Mouse (Mus musculus) lung, embryonic 15.5 days (tissue): ENCODE measurements around the gene Smg7. TPM values are rescaled to one million over a fixed set of nuclear protein-coding genes. Genes with fewer than 3 reads are reported as not detected.

Experiments
- ATAC-seq: fragments of 200-750 bp; cut with Nextera tagmentation; 2 replicates; pipeline ENCODE4 v1.8.0; 2017; ENCODE audit warnings: moderate number of reproducible peaks, borderline replicate concordance; ENCODE audit not compliant: low FRiP score, low TSS enrichment; ENCODE audit errors: extremely low read depth
- H3K27ac ChIP-seq: fragments of 300-500 bp; sonication (generic); 2 replicates; pipeline ENCODE4 v1.5.1; 2015; ENCODE audit warnings: moderate library complexity, mild to moderate bottlenecking, inconsistent platforms
- H3K27me3 ChIP-seq: fragments of 300-500 bp; sonication (generic); 2 replicates; pipeline ENCODE4 v1.6.1; 2015; ENCODE audit warnings: inconsistent platforms
- H3K36me3 ChIP-seq: fragments of 300-500 bp; sonication (generic); 2 replicates; pipeline ENCODE4 v1.6.1; 2015; ENCODE audit warnings: inconsistent platforms
- H3K4me1 ChIP-seq: fragments of 300-500 bp; sonication (generic); 2 replicates; pipeline ENCODE4 v1.6.1; 2015; ENCODE audit warnings: inconsistent platforms
- H3K4me2 ChIP-seq: fragments of 300-500 bp; sonication (generic); 2 replicates; pipeline ENCODE4 v1.6.1; 2015; ENCODE audit warnings: inconsistent platforms, mild to moderate bottlenecking, moderate library complexity
- H3K4me3 ChIP-seq: fragments of 300-500 bp; sonication (generic); 2 replicates; pipeline ENCODE4 v1.5.1; 2015; ENCODE audit warnings: mild to moderate bottlenecking, inconsistent platforms
- H3K9ac ChIP-seq: fragments of 300-500 bp; sonication (generic); 2 replicates; pipeline ENCODE4 v1.6.1; 2015; ENCODE audit warnings: inconsistent platforms
- H3K9me3 ChIP-seq: fragments of 300-500 bp; sonication (generic); 2 replicates; pipeline ENCODE4 v1.6.1; 2016; ENCODE audit warnings: inconsistent platforms
- WGBS: fragments of 180-500 bp; shearing (Covaris S2); methylation state at CpG from one replicate; pipeline ENCODE4 v1.1.7; 2015; 5-methylcytosine and 5-hydroxymethylcytosine counted together
- polyA plus RNA-seq: library from polyadenylated mRNA; unstranded; fragments of >200 nt; fragmentation: Nextera tagmentation; extraction: Ambion mirVana; gene quantifications from 2 replicates; pipeline ENCODE4 v1.2.1, GENCODE M21; 2015

Smg7 gene
- polyA plus RNA-seq, 1 experiment from 2014 or later = 31.2 TPM

DNA sequence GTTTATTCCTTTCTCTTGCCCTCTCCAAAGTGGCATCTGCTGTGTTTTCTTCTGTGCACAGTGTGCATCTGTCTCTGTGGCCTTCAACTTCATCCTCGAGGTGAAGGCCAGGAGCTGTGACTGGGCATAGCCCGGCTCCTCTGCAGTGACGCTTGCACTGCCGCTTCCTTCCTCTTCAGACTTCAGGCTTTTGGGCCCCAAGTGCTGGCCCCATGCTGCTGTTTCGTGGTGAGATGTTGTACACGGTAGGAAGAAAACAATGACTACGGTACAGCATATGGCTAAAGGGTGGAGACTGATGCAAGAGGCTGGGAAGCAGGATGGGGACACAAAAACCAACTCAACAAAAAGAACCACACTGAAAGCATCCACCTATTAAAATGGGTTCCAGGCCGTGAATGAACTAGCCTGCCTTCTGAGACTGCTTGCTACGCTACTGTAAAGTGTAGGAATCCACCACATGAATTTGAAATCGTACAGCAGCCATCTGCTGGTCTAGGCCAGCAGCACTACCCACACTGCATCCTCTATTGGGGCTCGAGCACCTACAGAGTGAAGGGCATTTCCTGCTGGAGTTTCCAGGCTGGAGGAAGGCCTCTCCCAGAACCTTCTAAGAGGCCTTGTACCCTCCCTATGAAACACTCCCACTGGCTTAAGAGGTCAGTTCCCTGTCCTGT lies 64.3 kb downstream of the Smg7 start:
- H3K27me3 ChIP-seq = no peaks in the 10 kb centered on the region
- peaks cover 73% of the 10 kb centered on the region for H3K36me3 ChIP-seq
- H3K9me3 ChIP-seq = no peaks in the 10 kb centered on the region
- ATAC-seq = no peak
- H3K4me2 ChIP-seq = no peak overlapping the region
- H3K4me3 ChIP-seq = no peak overlapping the region
- H3K9ac ChIP-seq = no peak overlapping the region
- no peaks in the 10 kb centered on the region for H3K4me1 ChIP-seq
- H3K27ac ChIP-seq = no peak overlapping the region
- WGBS = 77% methylated on average over 11 of the region's 11 CpGs

DNA sequence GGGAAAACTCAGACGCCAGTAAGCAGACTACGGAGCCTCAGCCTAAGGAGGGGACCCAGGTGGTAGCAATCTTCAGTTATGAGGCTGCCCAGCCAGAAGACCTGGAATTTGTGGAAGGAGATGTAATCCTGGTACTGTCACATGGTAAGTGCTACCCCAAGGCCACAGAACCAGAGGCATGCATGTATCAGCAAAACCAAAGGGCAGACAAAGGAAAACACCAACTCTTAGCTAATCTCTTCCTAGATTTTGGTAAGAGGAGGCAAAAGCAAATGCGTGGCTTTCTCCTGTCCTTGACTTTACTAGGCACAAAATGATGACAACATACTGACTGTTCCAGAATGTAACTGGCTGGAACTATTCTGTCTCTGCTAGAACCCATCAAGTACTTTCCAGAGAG lies 67.4 kb downstream of the Smg7 start:
- H3K4me3 ChIP-seq = no peak overlapping the region
- H3K9ac ChIP-seq = no peak overlapping the region
- ATAC-seq = no peak
- H3K27ac ChIP-seq = no peak overlapping the region
- H3K9me3 ChIP-seq = no peaks in the 10 kb centered on the region
- H3K36me3 ChIP-seq = peaks cover 45% of the 10 kb centered on the region
- H3K4me2 ChIP-seq = no peak overlapping the region
- H3K4me1 ChIP-seq = no peaks in the 10 kb centered on the region
- H3K27me3 ChIP-seq = no peaks in the 10 kb centered on the region
- WGBS = 92% methylated on average over 3 of the region's 3 CpGs

DNA sequence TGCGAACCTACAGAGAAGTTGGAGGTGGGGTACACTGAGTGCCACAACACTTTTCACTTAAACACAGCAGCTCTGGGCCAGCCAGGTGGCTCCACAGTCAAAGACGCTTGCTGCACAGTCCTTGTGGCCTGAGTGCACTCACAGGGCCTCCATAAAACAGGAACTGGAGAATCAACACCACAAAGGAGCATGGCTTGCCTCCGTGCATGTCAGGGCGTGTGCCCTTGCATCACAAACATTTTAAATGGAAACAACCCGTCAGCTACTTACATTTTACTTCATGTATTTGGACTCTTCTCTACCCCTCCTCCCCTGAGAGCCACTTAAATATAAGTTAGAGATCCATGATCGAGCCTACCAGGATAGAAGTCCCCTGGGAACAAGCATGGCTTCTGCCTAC lies 70.1 kb downstream of the Smg7 start:
- ATAC-seq = no peak
- Histone ChIP-seq H3K27me3 (no peaks in the 10 kb centered on the region), H3K27ac (no peak overlapping the region), H3K36me3 (peaks cover 22% of the 10 kb centered on the region), H3K9ac (no peak overlapping the region), H3K9me3 (no peaks in the 10 kb centered on the region), H3K4me1 (no peaks in the 10 kb centered on the region), H3K4me3 (no peak overlapping the region), H3K4me2 (no peak overlapping the region)
- WGBS = 77% methylated on average over 6 of the region's 6 CpGs

DNA sequence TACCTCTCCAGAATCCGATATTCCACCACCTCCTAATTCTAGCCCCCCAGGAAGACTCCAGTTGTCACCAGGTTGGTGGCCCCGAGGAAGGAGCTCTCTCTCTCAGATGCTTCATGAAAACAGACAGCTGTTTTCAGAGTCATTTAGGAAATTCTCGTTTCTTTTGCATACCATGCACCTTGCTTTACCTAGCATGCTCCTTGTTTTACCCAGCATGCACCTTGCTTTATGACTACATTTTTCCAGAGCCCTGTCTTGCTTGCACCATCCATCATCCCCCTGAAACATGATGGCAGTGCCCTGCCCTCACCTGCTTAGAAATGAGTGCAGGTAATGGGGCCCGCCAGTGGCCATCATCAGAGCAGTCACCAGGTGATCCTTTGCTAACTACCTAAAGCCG lies 70.8 kb downstream of the Smg7 start:
- 75% methylated on average over 5 of the region's 5 CpGs for WGBS

DNA sequence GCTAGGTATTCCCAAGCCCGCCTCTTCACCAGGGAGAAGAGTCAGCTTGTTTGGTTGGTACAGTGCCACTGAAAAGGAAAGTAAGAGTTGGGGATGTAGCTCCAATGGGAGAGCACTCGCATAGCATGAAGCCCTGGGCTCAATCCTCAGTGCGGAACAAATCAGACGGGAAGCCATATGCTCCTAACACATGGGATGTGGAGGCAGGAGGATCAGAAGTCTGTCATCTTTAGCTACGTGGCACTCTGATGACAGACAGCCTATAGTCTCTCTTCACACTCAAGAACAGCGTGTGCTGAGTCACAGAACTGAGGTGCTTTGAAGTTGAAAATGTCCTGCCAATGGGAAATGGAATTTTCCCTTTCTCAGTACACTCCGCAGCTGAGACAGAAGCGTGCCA lies 71.4 kb downstream of the Smg7 start:
- Histone ChIP-seq H3K4me3 (no peak overlapping the region), H3K4me1 (no peaks in the 10 kb centered on the region), H3K27me3 (no peaks in the 10 kb centered on the region), H3K27ac (no peak overlapping the region), H3K4me2 (no peak overlapping the region), H3K36me3 (peaks cover 9% of the 10 kb centered on the region; the same call in 1 of the 2 replicates), H3K9ac (no peak overlapping the region), H3K9me3 (no peaks in the 10 kb centered on the region)
- WGBS = 78% methylated on average over 8 of the region's 8 CpGs
- ATAC-seq = no peak

More for the DNA sequence above, 70.8 kb downstream of the Smg7 start:
- H3K9ac ChIP-seq = no peak overlapping the region
- no peaks in the 10 kb centered on the region for H3K4me1 ChIP-seq
- no peak overlapping the region for H3K27ac ChIP-seq
- H3K36me3 ChIP-seq = peaks cover 15% of the 10 kb centered on the region; the same call in 1 of the 2 replicates
- H3K9me3 ChIP-seq = no peaks in the 10 kb centered on the region
- H3K4me3 ChIP-seq = no peak overlapping the region
- no peak overlapping the region for H3K4me2 ChIP-seq
- no peak for ATAC-seq
- H3K27me3 ChIP-seq = no peaks in the 10 kb centered on the region

DNA sequence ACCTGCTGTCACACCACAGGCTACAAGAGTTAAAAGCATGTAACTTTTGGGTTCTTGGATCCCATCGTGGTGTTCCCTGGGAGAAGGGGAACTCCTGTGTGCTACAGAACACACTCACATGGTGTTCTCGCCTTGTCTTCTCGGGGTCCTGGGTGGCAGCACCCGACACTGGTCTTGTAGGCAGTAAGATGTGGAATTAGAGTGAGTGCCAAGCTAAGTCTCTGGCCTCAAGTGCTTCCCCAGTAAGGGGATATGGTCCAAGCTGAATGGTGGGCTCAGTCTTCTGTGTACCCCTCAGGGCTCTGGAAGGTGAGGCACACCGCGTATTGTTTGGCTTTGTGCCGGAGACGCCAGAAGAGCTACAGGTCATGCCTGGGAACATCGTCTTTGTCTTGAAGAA lies 72.4 kb downstream of the Smg7 start:
- Histone ChIP-seq H3K9ac (no peak overlapping the region), H3K27me3 (no peaks in the 10 kb centered on the region), H3K4me1 (no peaks in the 10 kb centered on the region), H3K36me3 (0 out of 2 replicates have a peak, but pooled peaks cover 2% of the 10 kb centered on the region), H3K4me3 (no peak overlapping the region), H3K27ac (no peak overlapping the region), H3K9me3 (no peaks in the 10 kb centered on the region), H3K4me2 (no peak overlapping the region)
- WGBS = 91% methylated on average over 9 of the region's 9 CpGs
- ATAC-seq = no peak

DNA sequence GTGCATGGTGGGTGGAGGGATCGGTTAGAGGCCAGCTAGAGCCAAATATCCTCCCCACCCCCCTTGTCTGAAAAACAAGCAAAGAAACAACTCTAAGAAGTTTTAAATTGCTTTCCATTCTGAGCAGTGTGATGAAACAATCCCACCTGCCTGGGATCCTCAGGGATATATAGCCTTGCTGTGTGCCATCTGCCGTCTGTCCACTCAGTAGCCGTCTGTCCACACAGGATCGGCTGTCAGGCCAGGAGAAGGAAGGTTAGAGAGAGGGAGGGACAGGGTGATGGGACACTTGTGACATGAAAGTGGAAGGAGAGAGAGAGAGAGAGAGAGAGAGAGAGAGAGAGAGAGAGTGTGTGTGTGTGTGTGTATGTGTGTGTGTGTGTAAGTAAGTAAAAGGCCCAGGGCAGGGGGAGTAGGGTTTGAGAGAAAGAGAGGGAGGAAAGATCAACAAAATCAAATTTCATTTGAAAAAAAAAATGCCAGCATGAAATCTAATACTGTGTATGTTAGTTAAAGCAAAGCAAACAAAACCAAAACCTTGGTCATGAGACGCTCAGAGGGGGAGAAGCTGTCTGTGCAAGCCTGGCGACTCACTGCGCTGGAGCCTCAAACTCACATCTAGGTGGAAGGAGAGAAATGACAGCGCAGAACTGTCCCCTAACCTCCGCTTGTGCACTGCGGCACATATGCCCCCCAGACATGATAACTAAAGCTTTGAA lies 73.7 kb downstream of the Smg7 start:
- H3K27ac ChIP-seq = no peak overlapping the region
- no peak for ATAC-seq
- no peak overlapping the region for H3K4me2 ChIP-seq
- no peak overlapping the region for H3K9ac ChIP-seq
- H3K4me3 ChIP-seq = no peak overlapping the region
- WGBS = 53% methylated on average over 10 of the region's 10 CpGs
- no peaks in the 10 kb centered on the region for H3K9me3 ChIP-seq
- no peaks in the 10 kb centered on the region for H3K36me3 ChIP-seq
- H3K27me3 ChIP-seq = no peaks in the 10 kb centered on the region
- no peaks in the 10 kb centered on the region for H3K4me1 ChIP-seq

DNA sequence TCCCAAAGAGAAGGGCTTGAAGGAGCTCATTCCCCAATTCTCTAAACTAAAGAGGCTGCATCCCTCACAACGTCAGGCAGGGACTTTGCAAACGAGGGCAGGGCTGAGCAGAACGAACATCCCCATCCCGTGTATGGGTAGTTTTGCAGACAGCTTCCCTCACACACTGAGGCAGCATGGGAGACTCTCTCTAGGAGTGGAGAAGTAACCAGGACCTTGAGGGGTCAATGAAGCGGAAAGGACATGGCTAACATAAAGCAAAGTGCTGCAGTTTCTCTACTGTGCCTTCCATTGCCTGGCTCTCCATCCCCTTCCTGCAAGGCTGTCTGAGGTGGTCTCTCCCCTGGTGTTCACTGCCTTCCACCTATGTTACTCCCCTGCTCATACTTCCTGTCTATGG lies 74.3 kb downstream of the Smg7 start:
- no peaks in the 10 kb centered on the region for H3K27me3 ChIP-seq
- ATAC-seq = no peak
- H3K4me3 ChIP-seq = no peak overlapping the region
- no peak overlapping the region for H3K4me2 ChIP-seq
- no peaks in the 10 kb centered on the region for H3K9me3 ChIP-seq
- no peaks in the 10 kb centered on the region for H3K4me1 ChIP-seq
- H3K27ac ChIP-seq = no peak overlapping the region
- H3K36me3 ChIP-seq = no peaks in the 10 kb centered on the region
- no peak overlapping the region for H3K9ac ChIP-seq
- WGBS = 74% methylated on average over 5 of the region's 5 CpGs

DNA sequence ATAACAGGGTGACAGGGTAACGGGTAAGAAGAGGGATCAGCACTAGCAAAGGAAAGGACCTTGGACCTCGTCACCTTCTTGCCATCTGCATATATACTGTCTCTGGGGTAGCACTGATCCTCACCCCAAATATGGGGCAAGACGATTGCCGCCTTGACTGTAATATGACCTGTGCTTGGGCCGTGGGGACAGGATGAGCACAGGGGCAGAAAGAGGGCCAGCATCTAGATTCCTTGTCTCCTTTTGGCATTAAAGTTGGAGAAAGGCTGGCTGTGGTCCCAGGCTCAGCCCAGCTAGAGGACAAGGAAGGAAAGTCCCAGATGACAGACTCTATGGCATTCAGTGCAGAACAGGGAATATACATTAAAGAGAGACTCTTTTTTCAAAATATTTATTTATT lies 76.0 kb downstream of the Smg7 start:
- Histone ChIP-seq H3K4me3 (no peak overlapping the region), H3K4me2 (no peak overlapping the region), H3K27ac (no peak overlapping the region), H3K36me3 (no peaks in the 10 kb centered on the region), H3K27me3 (no peaks in the 10 kb centered on the region), H3K9me3 (no peaks in the 10 kb centered on the region), H3K4me1 (no peaks in the 10 kb centered on the region), H3K9ac (no peak overlapping the region)
- WGBS = 67% methylated on average over 5 of the region's 5 CpGs
- no peak for ATAC-seq

DNA sequence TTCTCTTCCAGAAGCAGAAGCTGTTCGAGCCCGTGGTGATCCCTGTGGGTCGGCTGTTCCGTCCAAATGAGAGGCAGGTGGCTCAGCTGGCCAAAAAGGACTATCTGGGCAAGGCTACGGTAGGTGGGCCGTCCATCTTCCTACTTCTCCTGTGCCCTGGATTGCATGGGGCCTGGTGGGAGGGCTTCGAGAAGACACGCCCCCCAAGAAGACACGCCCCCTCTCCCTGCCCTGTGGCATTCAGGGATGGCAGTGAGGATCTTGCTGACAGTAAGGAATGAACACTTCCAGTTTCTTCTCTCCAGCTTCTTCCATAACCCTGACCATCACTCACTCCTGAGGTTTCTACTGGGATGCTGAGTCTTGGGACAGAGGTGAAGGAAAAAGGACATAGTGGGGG lies 78.2 kb downstream of the Smg7 start:
- Histone ChIP-seq H3K4me1 (no peaks in the 10 kb centered on the region), H3K4me2 (no peak overlapping the region)

DNA sequence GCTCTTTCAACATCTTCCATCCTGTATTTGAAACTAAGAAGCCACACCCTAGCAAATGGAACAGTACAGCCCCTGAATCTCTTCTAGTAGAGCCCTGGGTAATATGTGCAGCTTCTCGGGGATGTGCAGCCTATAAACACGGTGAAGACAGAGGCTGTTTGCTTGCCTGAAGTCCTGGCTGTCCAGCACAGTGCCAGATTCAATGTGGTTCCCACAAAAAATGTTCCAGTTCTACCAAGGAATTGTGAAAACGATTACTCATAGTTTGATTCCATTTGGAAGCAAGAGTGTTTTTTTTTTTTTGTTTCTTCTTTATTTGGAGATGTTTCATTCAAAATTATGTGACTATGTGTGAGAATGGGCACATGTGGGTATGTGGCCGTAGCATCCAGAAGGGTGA lies 80.7 kb downstream of the Smg7 start:
- Histone ChIP-seq H3K4me3 (no peak overlapping the region), H3K4me1 (0 out of 2 replicates have a peak, but pooled peaks cover 7% of the 10 kb centered on the region), H3K27ac (no peak overlapping the region), H3K9me3 (no peaks in the 10 kb centered on the region), H3K4me2 (no peak overlapping the region), H3K36me3 (no peaks in the 10 kb centered on the region), H3K27me3 (no peaks in the 10 kb centered on the region), H3K9ac (no peak overlapping the region)
- 81% methylated on average over 4 of the region's 4 CpGs for WGBS
- no peak for ATAC-seq

More for the DNA sequence above, 78.2 kb downstream of the Smg7 start:
- 66% methylated on average over 9 of the region's 9 CpGs for WGBS
- Histone ChIP-seq H3K4me3 (no peak overlapping the region), H3K36me3 (no peaks in the 10 kb centered on the region), H3K9me3 (no peaks in the 10 kb centered on the region), H3K9ac (no peak overlapping the region), H3K27ac (no peak overlapping the region), H3K27me3 (no peaks in the 10 kb centered on the region)
- no peak for ATAC-seq

DNA sequence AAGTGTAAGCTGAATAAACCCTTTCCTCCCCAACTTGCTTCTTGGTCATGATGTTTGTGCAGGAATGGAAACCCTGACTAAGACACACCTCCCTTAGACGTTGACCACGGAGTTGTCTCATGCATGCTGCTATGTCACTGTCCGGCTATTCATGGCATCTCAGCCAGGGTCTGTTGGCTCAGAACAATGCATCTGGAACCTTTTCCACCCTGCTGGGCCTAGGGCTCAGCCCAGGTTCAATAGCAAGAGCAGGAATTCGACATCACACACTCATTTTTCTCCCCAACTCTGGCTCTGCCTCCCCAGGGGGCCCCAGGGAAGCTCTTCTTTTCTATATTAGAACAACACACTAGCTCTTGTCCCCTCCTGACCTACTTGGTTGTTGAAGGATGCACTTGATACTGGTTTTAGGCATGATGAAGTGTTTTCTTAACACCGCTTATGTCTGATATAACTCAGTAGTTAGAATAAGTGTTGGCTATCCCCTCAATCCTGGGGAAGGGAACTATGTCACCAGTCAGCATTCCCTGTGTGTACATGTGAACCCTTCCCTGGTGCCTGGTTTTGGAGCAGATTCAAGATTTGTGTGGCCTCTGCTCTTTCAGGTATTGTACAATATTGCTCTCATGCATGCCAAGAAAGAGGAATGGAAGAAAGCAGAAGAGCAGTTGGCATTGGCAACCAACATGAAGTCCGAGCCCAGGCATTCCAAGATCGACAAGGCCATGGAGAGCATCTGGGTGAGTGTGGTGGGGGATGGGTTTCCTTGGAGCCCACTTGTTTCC lies 81.3 kb downstream of the Smg7 start:
- H3K9ac ChIP-seq = no peak overlapping the region
- 75% methylated on average over 7 of the region's 7 CpGs for WGBS
- 0 out of 2 replicates have a peak, but pooled peaks cover 7% of the 10 kb centered on the region for H3K4me1 ChIP-seq
- no peaks in the 10 kb centered on the region for H3K27me3 ChIP-seq
- H3K9me3 ChIP-seq = no peaks in the 10 kb centered on the region
- H3K4me2 ChIP-seq = no peak overlapping the region
- H3K27ac ChIP-seq = no peak overlapping the region
- no peaks in the 10 kb centered on the region for H3K36me3 ChIP-seq
- no peak for ATAC-seq
- no peak overlapping the region for H3K4me3 ChIP-seq
